Mouse (Mus musculus) limb, embryonic 11.5 days (tissue): ENCODE data around the gene Eid2. TPM values are rescaled to one million over a fixed set of nuclear protein-coding genes. Genes with fewer than 3 reads are reported as not detected.
A peak's percentile ranks its signal among the peaks of the same experiment; 100 is the strongest.

Source experiments
- ATAC-seq: fragments of 200-750 bp; cut with Nextera tagmentation; 2 replicates; pipeline ENCODE4 v1.8.0; 2017; ENCODE audit warnings: low read depth; ENCODE audit not compliant: insufficient number of reproducible peaks, low FRiP score, low TSS enrichment
- DNase-seq: peaks from one replicate; pipeline ENCODE4 v3.0.0-alpha.2; 2015; ENCODE audit warnings: low spot score
- H3K27ac ChIP-seq: fragments of 300-500 bp; sonication (generic); replicated peaks from 2 replicates; pipeline ENCODE4 v1.5.1; 2014; ENCODE audit warnings: low read depth, mild to moderate bottlenecking, low read length
- H3K27me3 ChIP-seq: fragments of 300-500 bp; sonication (generic); 2 replicates; pipeline ENCODE4 v1.6.1; 2014; ENCODE audit warnings: mild to moderate bottlenecking, low read length, mixed read lengths; ENCODE audit not compliant: control insufficient read depth, insufficient read depth
- H3K36me3 ChIP-seq: fragments of 300-500 bp; sonication (generic); 2 replicates; pipeline ENCODE4 v1.6.1; 2014; ENCODE audit warnings: mild to moderate bottlenecking, low read length, moderate library complexity, mixed read lengths; ENCODE audit not compliant: control insufficient read depth, insufficient read depth
- H3K4me1 ChIP-seq: fragments of 300-500 bp; sonication (generic); 2 replicates; pipeline ENCODE4 v1.6.1; 2014; ENCODE audit warnings: low read length, mixed read lengths; ENCODE audit not compliant: control insufficient read depth, insufficient read depth
- H3K4me2 ChIP-seq: fragments of 300-500 bp; sonication (generic); 2 replicates; pipeline ENCODE4 v1.6.1; 2014; ENCODE audit warnings: low read depth, mild to moderate bottlenecking, moderate library complexity; ENCODE audit not compliant: severe bottlenecking
- H3K4me3 ChIP-seq: fragments of 300-500 bp; sonication (generic); 2 replicates; pipeline ENCODE4 v1.5.1; 2014; ENCODE audit warnings: low read depth, low read length
- H3K9ac ChIP-seq: fragments of 300-500 bp; sonication (generic); 2 replicates; pipeline ENCODE4 v1.6.1; 2014; ENCODE audit warnings: mild to moderate bottlenecking, low read length
- H3K9me3 ChIP-seq: fragments of 300-500 bp; sonication (generic); 2 replicates; pipeline ENCODE4 v1.6.1; 2016; ENCODE audit warnings: low read length; ENCODE audit not compliant: control insufficient read depth
- WGBS: fragments of 180-500 bp; shearing (Covaris S2); extraction: QIAGEN DNeasy Blood & Tissue Kit; methylation state at CpG from one replicate; pipeline ENCODE4 v1.1.7; 2014; 5-methylcytosine and 5-hydroxymethylcytosine counted together
- polyA plus RNA-seq: library from polyadenylated mRNA; unstranded; fragments of >200 nt; fragmentation: Nextera tagmentation; extraction: Ambion mirVana; gene quantifications from 2 replicates; pipeline ENCODE4 v1.2.1, GENCODE M21; 2014

Gene Eid2
- polyA plus RNA-seq, 1 experiment from 2014 or later, result 12.8 TPM

DNA sequence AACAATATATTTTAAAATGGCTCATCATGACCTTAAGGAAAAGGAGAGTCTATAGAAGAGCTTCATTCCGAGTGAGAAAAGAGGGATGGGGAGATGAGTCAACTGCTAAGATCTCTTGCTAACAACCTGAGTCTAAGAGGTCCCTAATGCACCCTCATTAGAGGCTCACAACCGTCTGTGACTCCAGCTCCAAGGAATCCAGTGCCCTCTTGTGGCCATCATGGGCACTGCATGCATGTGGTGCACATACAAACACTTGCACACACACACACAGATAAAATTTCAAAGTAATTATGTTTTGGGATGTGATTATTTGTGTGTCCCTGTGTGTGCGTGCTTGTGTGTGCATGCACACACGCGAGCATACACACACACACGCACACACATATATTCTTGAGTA, 12.2 kb upstream of the Eid2 start:
- Histone ChIP-seq H3K9ac (no peak overlapping the region), H3K36me3 (no peaks in the 10 kb centered on the region), H3K4me2 (no peak overlapping the region), H3K4me1 (no peaks in the 10 kb centered on the region), H3K27me3 (no peaks in the 10 kb centered on the region), H3K9me3 (peaks cover 3% of the 10 kb centered on the region; the same call in 1 of the 2 replicates), H3K4me3 (no peak overlapping the region), H3K27ac (no peak overlapping the region)
- ATAC-seq, result no peak
- 82% methylated on average over 6 of the region's 6 CpGs for WGBS
- no peak for DNase-seq

DNA sequence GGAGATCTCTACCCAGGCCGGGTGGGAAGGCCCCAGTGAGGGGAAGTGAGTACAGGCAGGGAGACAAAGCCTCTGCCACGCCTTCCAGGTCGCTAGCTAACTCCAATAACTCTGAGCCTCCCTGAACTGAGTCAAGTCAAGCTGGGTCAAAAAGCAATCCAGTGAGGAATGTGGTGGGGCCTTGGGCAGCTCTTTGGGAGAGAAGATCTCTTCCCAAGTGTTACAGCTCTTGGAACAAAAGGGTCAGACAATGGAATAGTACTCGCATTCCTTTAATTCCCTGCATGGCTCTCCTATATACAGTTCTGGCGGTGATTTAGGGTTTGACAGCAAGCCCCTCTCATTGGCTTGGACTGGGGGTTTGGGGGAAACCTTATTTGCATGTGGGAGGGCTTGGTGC, 4.8 kb upstream of the Eid2 start:
- WGBS, result 51% methylated on average over 5 of the region's 5 CpGs
- Histone ChIP-seq H3K4me3 (no peak overlapping the region), H3K9me3 (no peaks in the 10 kb centered on the region), H3K27ac (no peak overlapping the region), H3K27me3 (no peaks in the 10 kb centered on the region), H3K36me3 (no peaks in the 10 kb centered on the region), H3K4me2 (no peak overlapping the region), H3K4me1 (no peaks in the 10 kb centered on the region), H3K9ac (no peak overlapping the region)
- ATAC-seq, result no peak
- no peak for DNase-seq

DNA sequence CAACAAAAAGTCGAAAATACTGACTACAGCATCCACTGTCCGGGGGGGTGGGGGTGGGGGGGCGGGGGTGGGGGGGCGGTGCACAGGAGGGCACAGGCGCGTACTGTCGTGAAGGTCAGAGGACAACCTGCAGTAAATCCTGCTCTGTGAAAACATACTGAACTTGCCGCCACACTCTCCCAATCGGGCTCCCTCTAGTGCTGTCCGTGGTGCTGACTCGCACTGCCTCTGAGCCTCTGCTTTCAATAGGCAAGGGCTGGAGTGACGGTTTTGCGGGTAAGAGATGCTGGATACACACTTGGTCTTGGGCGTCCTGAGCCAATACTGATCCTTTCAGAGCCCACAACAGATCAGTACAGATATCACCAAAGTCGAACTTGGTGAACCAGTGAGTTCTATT, 3.9 kb upstream of the Eid2 start:
- no peak overlapping the region for H3K4me3 ChIP-seq
- DNase-seq (peak; percentile 93), ATAC-seq (peak; percentile 48; the same call in 1 of the 2 replicates)
- no peaks in the 10 kb centered on the region for H3K4me1 ChIP-seq
- H3K9ac ChIP-seq, result no peak overlapping the region
- no peaks in the 10 kb centered on the region for H3K36me3 ChIP-seq
- H3K27ac ChIP-seq, result no peak overlapping the region
- H3K9me3 ChIP-seq, result no peaks in the 10 kb centered on the region
- WGBS, result 5% methylated on average over 15 of the region's 15 CpGs
- no peaks in the 10 kb centered on the region for H3K27me3 ChIP-seq
- no peak overlapping the region for H3K4me2 ChIP-seq

DNA sequence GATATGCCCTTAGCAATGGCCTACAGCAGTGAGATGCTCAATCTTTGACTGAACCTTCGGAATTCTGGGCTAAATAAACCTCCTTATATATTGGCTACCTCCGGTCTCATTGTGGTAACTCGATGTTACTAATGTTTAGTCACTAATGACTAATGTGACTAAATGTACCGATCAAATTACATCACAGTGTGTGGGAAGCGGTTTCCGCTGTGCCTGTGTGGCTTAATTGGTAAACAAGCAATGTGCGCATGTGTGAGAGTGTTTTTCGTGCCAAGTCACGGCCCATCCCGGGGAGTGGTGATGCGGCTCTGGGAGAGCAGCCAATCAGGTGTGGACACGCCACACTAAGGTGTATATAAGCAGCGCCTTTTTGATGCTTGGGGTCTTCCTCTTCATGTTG, 2.3 kb upstream of the Eid2 start:
- Histone ChIP-seq H3K27me3 (no peaks in the 10 kb centered on the region), H3K36me3 (peaks cover 2% of the 10 kb centered on the region), H3K27ac (no peak overlapping the region), H3K4me3 (no peak overlapping the region), H3K9ac (no peak overlapping the region), H3K4me1 (no peaks in the 10 kb centered on the region), H3K9me3 (no peaks in the 10 kb centered on the region), H3K4me2 (no peak overlapping the region)
- ATAC-seq (no peak), DNase-seq (no peak)
- WGBS, result 93% methylated on average over 13 of the region's 13 CpGs

DNA sequence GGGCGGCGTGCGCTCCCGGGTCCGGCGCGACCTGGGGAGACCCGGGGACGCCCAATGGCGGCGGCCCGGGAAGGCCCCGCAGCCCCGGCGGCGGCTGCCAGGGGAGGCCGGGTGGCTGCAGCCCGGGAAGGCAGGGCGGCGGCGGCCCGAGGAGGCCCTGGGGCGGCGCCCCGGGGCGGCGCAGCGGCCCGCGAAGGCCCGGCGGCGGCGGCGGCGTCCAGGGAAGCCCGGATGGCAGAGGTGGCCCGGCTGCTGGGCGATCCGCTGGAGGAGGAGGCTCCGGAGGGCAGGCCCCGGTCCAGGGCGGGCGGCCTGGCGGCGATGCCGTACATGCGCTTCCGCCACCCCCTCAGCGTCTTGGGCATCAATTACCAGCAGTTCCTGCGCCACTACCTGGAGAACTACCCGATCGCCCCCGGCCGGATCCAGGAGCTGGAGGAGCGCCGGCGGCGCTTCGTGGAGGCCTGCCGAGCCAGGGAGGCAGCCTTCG, 406 bp downstream of the Eid2 start:
- Histone ChIP-seq H3K27me3 (no peaks in the 10 kb centered on the region), H3K4me2 (peak overlapping the region; percentile 68), H3K27ac (peak overlapping the region; percentile 89), H3K9me3 (no peaks in the 10 kb centered on the region), H3K9ac (peak overlapping the region; percentile 98), H3K4me3 (peak overlapping the region; percentile 72), H3K4me1 (no peaks in the 10 kb centered on the region), H3K36me3 (peaks cover 2% of the 10 kb centered on the region)
- ATAC-seq, result peak; percentile 48; the same call in 1 of the 2 replicates
- under 1% methylated on average over 49 of the region's 62 CpGs for WGBS
- peak; percentile 74 for DNase-seq

DNA sequence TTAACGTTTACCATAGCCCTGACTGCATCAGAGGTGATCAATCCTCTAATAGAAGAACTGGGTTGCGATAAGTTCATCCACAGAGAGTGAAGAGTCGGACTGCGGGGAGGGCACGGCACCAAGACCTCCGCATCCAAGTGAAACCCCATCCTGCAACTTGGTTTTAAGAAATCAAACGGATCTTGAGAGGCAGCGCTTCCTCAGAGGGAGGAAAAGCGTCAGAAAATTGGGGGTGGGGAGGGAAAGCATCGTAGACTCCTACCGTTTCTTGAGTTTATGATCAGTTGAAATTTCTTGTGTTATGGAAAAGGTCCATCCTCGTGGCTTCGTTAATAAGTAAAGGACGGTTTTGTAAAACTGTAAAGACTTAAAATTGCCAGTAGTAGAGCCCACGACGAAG, 895 bp downstream of the Eid2 start:
- Histone ChIP-seq H3K4me2 (peak overlapping the region; percentile 68), H3K27me3 (no peaks in the 10 kb centered on the region), H3K9ac (peak overlapping the region; percentile 98), H3K36me3 (peaks cover 2% of the 10 kb centered on the region), H3K4me3 (peak overlapping the region; percentile 72), H3K27ac (peak overlapping the region; percentile 89; the same call in 1 of the 2 replicates), H3K4me1 (no peaks in the 10 kb centered on the region), H3K9me3 (no peaks in the 10 kb centered on the region)
- WGBS, result 29% methylated on average over 16 of the region's 16 CpGs
- DNase-seq, result no peak
- ATAC-seq, result 0 out of 2 replicates have a peak, but pooled peaks have one; percentile 16

DNA sequence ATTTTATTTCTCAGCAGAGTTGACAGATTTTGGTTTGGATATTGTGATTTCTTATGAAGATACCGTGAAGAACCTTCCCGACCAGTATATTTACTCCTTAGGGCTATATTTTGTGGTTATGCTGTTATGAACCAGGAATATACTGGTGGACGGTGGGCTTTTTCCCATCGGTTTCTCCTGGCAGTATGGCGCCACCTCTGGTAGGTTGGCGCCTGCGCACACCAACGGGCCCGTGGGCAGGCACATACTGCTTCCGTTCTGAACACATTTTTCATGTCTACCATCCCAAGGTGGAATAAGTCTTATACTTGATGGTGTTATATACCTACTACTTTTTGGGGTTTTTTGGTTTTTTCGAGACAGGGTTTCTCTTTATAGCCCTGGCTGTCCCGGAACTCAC, 1.7 kb downstream of the Eid2 start:
- peaks cover 2% of the 10 kb centered on the region for H3K36me3 ChIP-seq
- no peak overlapping the region for H3K4me2 ChIP-seq
- WGBS, result 92% methylated on average over 12 of the region's 12 CpGs
- ATAC-seq, result no peak
- DNase-seq, result no peak
- H3K4me3 ChIP-seq, result no peak overlapping the region
- H3K9me3 ChIP-seq, result no peaks in the 10 kb centered on the region
- H3K4me1 ChIP-seq, result no peaks in the 10 kb centered on the region
- no peaks in the 10 kb centered on the region for H3K27me3 ChIP-seq
- no peak overlapping the region for H3K9ac ChIP-seq
- H3K27ac ChIP-seq, result no peak overlapping the region

DNA sequence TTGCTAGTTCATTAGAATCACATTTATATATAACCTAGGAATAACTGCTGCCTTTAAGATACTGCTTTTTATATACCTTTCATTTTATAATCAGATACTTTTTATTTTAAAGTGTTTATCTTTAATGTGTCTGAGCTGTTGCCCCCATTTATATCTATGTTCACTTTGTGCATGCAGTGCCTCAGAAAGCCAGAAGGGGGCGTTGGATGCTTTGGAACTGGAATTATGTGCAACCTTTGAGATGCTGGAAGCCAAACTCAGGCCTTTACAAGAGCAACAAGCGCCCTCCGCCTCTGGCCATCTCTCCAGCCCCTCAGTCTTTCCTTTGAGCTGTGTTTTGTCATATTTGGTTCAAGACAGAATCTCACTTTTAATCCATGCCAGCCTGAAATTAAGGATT, 4.1 kb downstream of the Eid2 start:
- Histone ChIP-seq H3K27ac (no peak overlapping the region), H3K4me2 (no peak overlapping the region), H3K4me3 (no peak overlapping the region), H3K9me3 (no peaks in the 10 kb centered on the region), H3K27me3 (no peaks in the 10 kb centered on the region), H3K9ac (no peak overlapping the region), H3K4me1 (no peaks in the 10 kb centered on the region), H3K36me3 (peaks cover 2% of the 10 kb centered on the region)
- DNase-seq (no peak), ATAC-seq (no peak)
- WGBS, result 65% methylated on average over 3 of the region's 3 CpGs

DNA sequence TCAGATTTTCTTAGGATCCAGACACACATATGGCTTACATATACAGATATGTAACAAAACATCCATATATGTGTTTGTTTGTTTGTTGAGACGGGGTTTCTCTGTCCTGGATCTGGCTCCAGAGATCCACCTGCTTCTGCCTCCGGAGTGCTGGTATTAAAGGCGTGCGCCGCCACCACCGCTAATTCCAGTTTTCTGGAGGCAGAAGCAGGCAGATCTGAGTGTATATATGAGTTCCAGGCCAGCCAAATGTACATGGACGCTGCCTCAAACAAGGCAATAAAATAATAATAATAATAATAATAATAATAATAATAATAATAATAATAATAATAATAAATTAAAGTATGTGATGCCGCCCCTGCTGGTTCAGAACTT, 9.5 kb downstream of the Eid2 start:
- H3K4me2 ChIP-seq, result no peak overlapping the region
- 61% methylated on average over 8 of the region's 8 CpGs for WGBS
- no peaks in the 10 kb centered on the region for H3K36me3 ChIP-seq
- no peak overlapping the region for H3K9ac ChIP-seq
- no peak overlapping the region; the same call in 1 of the 2 replicates for H3K4me3 ChIP-seq
- DNase-seq, result no peak
- ATAC-seq, result no peak
- no peaks in the 10 kb centered on the region for H3K4me1 ChIP-seq
- no peak overlapping the region for H3K27ac ChIP-seq
- H3K27me3 ChIP-seq, result no peaks in the 10 kb centered on the region
- no peaks in the 10 kb centered on the region for H3K9me3 ChIP-seq
